Mouse (Mus musculus): Measurements from ENCODE around the gene Tex29. TPM values are rescaled to one million over a fixed set of nuclear protein-coding genes. Genes with fewer than 3 reads are reported as not detected.
"Not testable (repeated sequence)": the region's sequence is repeated elsewhere in the genome, so short reads cannot be mapped to it uniquely, and the experiment has no call there.

Gene Tex29
- total and polyA plus RNA-seq, 3 experiments: not detected

DNA sequence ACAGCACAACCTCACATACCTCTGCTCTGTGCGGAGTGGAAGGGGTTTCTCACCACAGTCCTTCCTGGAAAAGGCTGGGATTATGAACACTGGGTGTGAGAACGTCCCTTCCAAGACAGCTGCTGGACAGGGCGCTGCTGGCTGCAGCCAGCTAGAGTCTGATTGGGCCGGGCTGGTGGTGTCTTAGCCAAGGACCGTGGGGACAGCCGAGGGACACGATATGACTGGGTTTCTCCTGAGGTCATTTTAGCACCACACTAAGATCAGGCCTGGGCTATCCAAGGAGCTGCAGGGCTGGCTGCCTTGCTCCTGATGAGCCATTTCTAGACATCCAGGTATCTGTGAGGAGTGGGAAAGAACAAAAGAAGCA is 4.0 kb downstream of the Tex29 start:
- Histone ChIP-seq H3K27me3 (ENCODE audit: control insufficient read depth, insufficient read depth, low read length) (no peaks in the 10 kb centered on the region), H3K27ac (no peak overlapping the region), H3K4me3 (no peak overlapping the region), H3K9ac (ENCODE audit: low read depth, low read length) (no peak overlapping the region), H3K79me2 (replicated peaks; ENCODE audit: control insufficient read depth, insufficient read depth, low read length) (no peaks in the 10 kb centered on the region), H3K4me1 (ENCODE audit: control insufficient read depth, insufficient read depth, low read length) (peaks cover 9% of the 10 kb centered on the region), H3K36me3 (ENCODE audit: control insufficient read depth, insufficient read depth, low read length) (no peaks in the 10 kb centered on the region)
- TF ChIP-seq CTCF (IDR thresholded peaks at IDR 0.05) (no peak), EP300 (IDR thresholded peaks at IDR 0.05; ENCODE audit: insufficient read depth, low read depth, low read length) (no peak), POLR2A (IDR thresholded peaks at IDR 0.05; ENCODE audit: insufficient read depth, low read depth, low read length) (no peak)
- 50% methylated on average over 7 of the region's 7 CpGs for WGBS
- intact Hi-C loops (cut with DNase I): loop anchor here (5.0 kb wide), 1 partner anchor 78 kb away; no protein-coding TSS in a partner anchor
- peak in 1 of 2 experiments; percentile 50 for DNase-seq

DNA sequence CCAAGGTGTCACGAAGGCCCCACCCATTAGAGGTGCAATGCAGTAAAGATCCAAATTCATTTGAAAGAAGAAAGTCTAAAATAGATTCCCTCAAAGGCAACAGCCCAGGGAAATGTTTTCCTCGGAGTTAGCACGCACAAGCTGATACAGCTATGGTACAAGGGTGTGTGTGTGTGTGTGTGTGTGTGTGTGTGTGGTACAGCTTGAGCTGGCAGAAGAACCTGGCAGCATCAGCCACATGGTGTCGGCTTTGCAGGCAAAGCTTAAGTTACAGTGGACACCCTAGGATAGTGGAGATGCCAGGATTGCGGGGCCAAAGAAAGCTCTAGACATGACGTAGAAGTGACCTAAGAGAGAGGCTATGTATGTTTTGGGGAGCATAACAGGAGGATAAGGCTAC is 6.5 kb downstream of the Tex29 start:
- intact Hi-C loops (cut with DNase I): no loop called here
- Histone ChIP-seq H3K9ac (ENCODE audit: low read depth, low read length) (no peak overlapping the region), H3K27me3 (ENCODE audit: control insufficient read depth, insufficient read depth, low read length) (no peaks in the 10 kb centered on the region), H3K4me3 (no peak overlapping the region), H3K36me3 (ENCODE audit: control insufficient read depth, insufficient read depth, low read length) (no peaks in the 10 kb centered on the region), H3K4me1 (ENCODE audit: control insufficient read depth, insufficient read depth, low read length) (peaks cover 3% of the 10 kb centered on the region; the same call in 1 of the 2 replicates), H3K79me2 (replicated peaks; ENCODE audit: control insufficient read depth, insufficient read depth, low read length) (no peaks in the 10 kb centered on the region), H3K27ac (no peak overlapping the region)
- DNase-seq: no peak
- WGBS: 73% methylated on average over 6 of the region's 6 CpGs
- TF ChIP-seq EP300 (IDR thresholded peaks at IDR 0.05; ENCODE audit: insufficient read depth, low read depth, low read length) (no peak), CTCF (IDR thresholded peaks at IDR 0.05) (no peak), POLR2A (IDR thresholded peaks at IDR 0.05; ENCODE audit: insufficient read depth, low read depth, low read length) (no peak)

DNA sequence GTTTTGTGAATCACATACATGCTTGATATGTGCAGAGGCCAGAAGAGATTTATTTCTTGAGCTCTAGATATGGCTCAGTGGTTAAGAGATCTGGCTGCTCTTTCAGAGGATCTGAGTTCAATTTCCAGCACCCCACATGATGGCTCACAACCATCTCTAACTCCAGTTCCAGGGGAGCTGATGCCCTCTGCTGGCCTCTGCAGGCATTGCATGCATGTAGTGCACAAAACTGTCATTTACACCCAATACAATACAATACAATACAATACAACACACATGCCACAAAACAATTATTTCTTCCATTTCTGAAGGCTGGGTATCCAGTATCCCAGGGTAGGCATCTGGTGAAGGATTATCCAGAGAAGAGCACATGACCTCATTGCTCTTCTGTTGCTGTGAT is 27.6 kb downstream of the Tex29 start:
- TF ChIP-seq CTCF (IDR thresholded peaks at IDR 0.05) (peak; percentile 34), POLR2A (IDR thresholded peaks at IDR 0.05; ENCODE audit: insufficient read depth, low read depth, low read length) (no peak), EP300 (IDR thresholded peaks at IDR 0.05; ENCODE audit: insufficient read depth, low read depth, low read length) (no peak)
- H3K27me3 ChIP-seq (ENCODE audit: control insufficient read depth, insufficient read depth, low read length): no peaks in the 10 kb centered on the region
- no peak overlapping the region for H3K9ac ChIP-seq (ENCODE audit: low read depth, low read length)
- H3K27ac ChIP-seq: no peak overlapping the region
- H3K4me1 ChIP-seq (ENCODE audit: control insufficient read depth, insufficient read depth, low read length): no peaks in the 10 kb centered on the region
- DNase-seq: no peak
- H3K36me3 ChIP-seq (ENCODE audit: control insufficient read depth, insufficient read depth, low read length): no peaks in the 10 kb centered on the region
- intact Hi-C loops (cut with DNase I): no loop called here
- H3K4me3 ChIP-seq: no peak overlapping the region
- no peaks in the 10 kb centered on the region for H3K79me2 ChIP-seq (replicated peaks; ENCODE audit: control insufficient read depth, insufficient read depth, low read length)

DNA sequence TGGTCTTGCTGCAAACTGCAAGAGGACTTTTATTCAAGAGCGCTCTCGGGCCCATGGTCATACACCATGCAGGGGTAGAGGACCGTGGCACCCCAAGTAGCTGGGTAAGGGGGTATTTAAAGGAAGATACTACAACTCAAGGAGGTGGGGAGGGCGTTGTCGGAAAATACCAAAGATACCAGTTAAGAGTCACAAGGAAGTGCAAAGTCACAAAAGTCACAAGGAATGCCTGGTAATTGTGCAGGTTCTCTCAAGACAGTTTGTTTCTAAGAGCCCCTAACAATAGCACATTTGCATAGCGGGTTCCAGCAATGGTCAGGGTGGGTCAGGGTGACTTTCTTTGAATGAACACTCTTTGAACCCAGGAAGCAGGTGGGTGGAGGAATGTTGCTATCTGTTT is 34.0 kb downstream of the Tex29 start:
- 93% methylated on average over 6 of the region's 6 CpGs for WGBS
- intact Hi-C loops (cut with DNase I); H3K36me3 ChIP-seq (ENCODE audit: control insufficient read depth, insufficient read depth, low read length); H3K9ac ChIP-seq (ENCODE audit: low read depth, low read length); H3K79me2 ChIP-seq (replicated peaks; ENCODE audit: control insufficient read depth, insufficient read depth, low read length); DNase-seq; H3K27me3 ChIP-seq (ENCODE audit: control insufficient read depth, insufficient read depth, low read length); H3K27ac ChIP-seq; H3K4me3 ChIP-seq; H3K4me1 ChIP-seq (ENCODE audit: control insufficient read depth, insufficient read depth, low read length): not testable (repeated sequence)

DNA sequence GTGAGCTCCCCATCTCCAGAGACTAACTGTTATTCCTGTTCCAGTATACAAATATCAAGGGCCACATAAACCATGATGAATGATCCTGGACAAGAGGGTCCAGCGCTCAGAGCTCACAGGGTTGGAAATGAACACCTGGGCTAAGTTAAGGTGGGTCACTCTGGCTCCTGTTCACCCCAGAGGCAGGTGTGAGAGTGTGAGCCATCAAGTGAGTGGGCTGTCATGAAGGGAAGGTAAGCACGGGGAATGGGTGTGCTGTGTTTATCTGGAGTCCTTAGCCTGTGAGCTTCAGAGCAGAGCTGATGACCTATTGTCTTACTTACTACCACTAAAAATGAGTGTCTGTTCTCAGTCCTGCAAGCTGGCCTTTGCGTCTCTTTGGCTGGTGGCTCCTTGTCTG is 44.4 kb downstream of the Tex29 start:
- TF ChIP-seq POLR2A (IDR thresholded peaks at IDR 0.05; ENCODE audit: insufficient read depth, low read depth, low read length) (no peak), CTCF (IDR thresholded peaks at IDR 0.05) (no peak)
- no peaks in the 10 kb centered on the region for H3K4me1 ChIP-seq (ENCODE audit: control insufficient read depth, insufficient read depth, low read length)
- DNase-seq: no peak
- WGBS: 94% methylated on average over 3 of the region's 3 CpGs
- no peaks in the 10 kb centered on the region for H3K36me3 ChIP-seq (ENCODE audit: control insufficient read depth, insufficient read depth, low read length)
- H3K79me2 ChIP-seq (replicated peaks; ENCODE audit: control insufficient read depth, insufficient read depth, low read length): no peaks in the 10 kb centered on the region
- no peak overlapping the region for H3K27ac ChIP-seq
- no peak overlapping the region for H3K4me3 ChIP-seq
- H3K27me3 ChIP-seq (ENCODE audit: control insufficient read depth, insufficient read depth, low read length): no peaks in the 10 kb centered on the region
- no peak overlapping the region for H3K9ac ChIP-seq (ENCODE audit: low read depth, low read length)
- intact Hi-C loops (cut with DNase I): no loop called here

DNA sequence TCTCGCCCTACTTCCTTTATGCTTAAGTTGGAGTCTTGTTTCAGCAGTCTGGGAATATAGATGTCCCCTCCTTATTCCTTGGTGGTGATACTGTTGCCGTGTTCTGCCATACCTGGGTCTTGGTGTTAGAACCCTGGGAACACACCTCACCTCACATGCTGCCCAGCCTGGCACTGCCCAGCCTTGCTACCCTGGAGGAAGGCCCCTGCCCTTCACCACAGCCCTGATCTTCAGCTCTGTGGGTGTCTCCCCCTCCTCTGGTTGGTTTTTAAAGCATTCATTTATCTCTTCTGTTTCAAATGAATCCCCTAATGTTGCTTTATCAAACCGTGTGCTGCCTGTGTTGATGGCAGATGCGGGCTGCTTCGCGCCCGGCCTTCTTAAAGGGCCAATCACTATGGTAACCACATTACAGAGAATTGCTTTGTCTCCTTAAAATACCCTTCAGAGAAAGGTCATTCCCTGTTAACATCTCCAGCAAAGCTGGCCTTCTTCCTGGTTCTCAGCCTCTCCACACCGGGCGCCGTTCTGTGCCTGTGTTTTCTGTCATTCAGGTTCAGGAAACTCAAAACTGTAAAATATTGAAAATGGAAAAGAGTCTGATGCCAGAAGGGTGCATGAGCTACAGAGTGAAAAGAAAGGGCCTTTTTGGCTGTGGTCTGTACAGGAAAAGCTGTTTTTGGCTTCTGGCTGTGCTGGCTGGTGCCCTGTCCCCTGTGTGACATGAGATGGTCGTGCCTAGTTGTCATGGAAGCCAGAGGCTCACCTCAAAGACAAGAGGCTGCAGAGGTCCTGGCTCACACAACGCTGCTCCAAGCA is 45.8 kb downstream of the Tex29 start:
- DNase-seq: no peak
- H3K4me3 ChIP-seq: no peak overlapping the region
- 76% methylated on average over 12 of the region's 12 CpGs for WGBS
- no peak overlapping the region for H3K9ac ChIP-seq (ENCODE audit: low read depth, low read length)
- no peak overlapping the region for H3K27ac ChIP-seq
- H3K79me2 ChIP-seq (replicated peaks; ENCODE audit: control insufficient read depth, insufficient read depth, low read length): no peaks in the 10 kb centered on the region
- no peaks in the 10 kb centered on the region for H3K27me3 ChIP-seq (ENCODE audit: control insufficient read depth, insufficient read depth, low read length)
- TF ChIP-seq CTCF (IDR thresholded peaks at IDR 0.05) (no peak), EP300 (IDR thresholded peaks at IDR 0.05; ENCODE audit: insufficient read depth, low read depth, low read length) (no peak)
- intact Hi-C loops (cut with DNase I): no loop called here
- H3K4me1 ChIP-seq (ENCODE audit: control insufficient read depth, insufficient read depth, low read length): no peaks in the 10 kb centered on the region
- no peaks in the 10 kb centered on the region for H3K36me3 ChIP-seq (ENCODE audit: control insufficient read depth, insufficient read depth, low read length)

All from heart, adult 2 months (tissue).